Mouse (Mus musculus) spleen, adult 2 months (tissue): ENCODE data around the gene Sorbs1.

Experiments used
- CTCF ChIP-seq: fragments of 200-500 bp; IDR thresholded peaks from 2 replicates; pipeline ENCODE4 v1.5.1; 2011; ENCODE audit warnings: mild to moderate bottlenecking, inconsistent platforms; ENCODE audit not compliant: insufficient read depth, insufficient read length, insufficient replicate concordance; ENCODE audit errors: extremely low read depth
- POLR2A ChIP-seq: fragments of 200-500 bp; IDR thresholded peaks from 2 replicates; pipeline ENCODE4 v1.6.1; 2011; ENCODE audit warnings: low read depth, low read length, inconsistent platforms

GRCm38 (mm10) chr19:40345684-40346083 lies 167.9 kb downstream of the Sorbs1 start:
- TF ChIP-seq POLR2A (no peak), CTCF (peak; percentile 87; the same call in 1 of the 2 replicates)
